Mouse (Mus musculus): Measurements from ENCODE around the gene Fkbp14. TPM values are rescaled to one million over a fixed set of nuclear protein-coding genes. Genes with fewer than 3 reads are reported as not detected.

The Fkbp14 gene
- polyA plus RNA-seq, 1 experiment from 2014 or later = 6.2 TPM

GRCm38 (mm10) chr6:54586911-54587310 is 10.2 kb downstream of the Fkbp14 start:
- Histone ChIP-seq H3K27ac (no peak overlapping the region), H3K9me3 (replicated peaks) (no peaks in the 10 kb centered on the region), H3K36me3 (peaks cover 10% of the 10 kb centered on the region; the same call in 1 of the 2 replicates), H3K27me3 (replicated peaks) (no peaks in the 10 kb centered on the region), H3K4me2 (no peak overlapping the region), H3K4me1 (0 out of 2 replicates have a peak, but pooled peaks cover 5% of the 10 kb centered on the region), H3K4me3 (no peak overlapping the region), H3K9ac (no peak overlapping the region)
- ATAC-seq = no peak
- 73% methylated on average over 8 of the region's 8 CpGs for WGBS (ENCODE audit: insufficient replicate concordance)

- no peak overlapping the region for H3K4me2 ChIP-seq
- no peak overlapping the region for H3K27ac ChIP-seq
- H3K36me3 ChIP-seq = peaks cover 10% of the 10 kb centered on the region; the same call in 1 of the 2 replicates
- H3K27me3 ChIP-seq (replicated peaks) = no peaks in the 10 kb centered on the region
- no peak for ATAC-seq
- H3K4me1 ChIP-seq = no peaks in the 10 kb centered on the region
- H3K9me3 ChIP-seq (replicated peaks) = no peaks in the 10 kb centered on the region
- WGBS (ENCODE audit: insufficient replicate concordance) = 11% methylated on average over 2 of the region's 2 CpGs
- H3K4me3 ChIP-seq = no peak overlapping the region
- H3K9ac ChIP-seq = no peak overlapping the region
Measured at GRCm38 (mm10) chr6:54586175-54586574, 10.9 kb downstream of the Fkbp14 start.

- peaks cover 19% of the 10 kb centered on the region; the same call in 1 of the 2 replicates for H3K27me3 ChIP-seq (replicated peaks)
- H3K4me1 ChIP-seq = no peaks in the 10 kb centered on the region
Measured at GRCm38 (mm10) chr6:54573218-54573955, 23.7 kb downstream of the Fkbp14 start.

DNA sequence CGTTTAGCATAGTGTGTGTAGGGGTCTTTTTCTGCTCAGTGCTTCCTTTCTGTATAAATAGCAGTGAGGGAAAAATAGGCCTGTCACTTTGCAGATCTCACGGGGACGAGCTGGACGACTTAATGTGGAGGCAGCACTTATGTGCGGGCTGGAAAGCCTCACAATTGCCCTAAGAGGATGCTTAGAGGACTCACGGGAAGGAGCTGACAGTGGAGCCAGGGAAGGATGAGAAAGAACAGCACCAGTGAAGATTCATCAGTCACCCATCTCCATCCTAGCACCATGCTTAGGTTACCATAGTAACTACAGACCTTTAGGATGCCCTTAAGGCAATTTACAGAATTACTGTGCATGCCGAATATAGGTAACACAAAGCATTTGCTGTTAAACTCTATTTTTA is 27.3 kb downstream of the Fkbp14 start:
- no peak for ATAC-seq
- no peaks in the 10 kb centered on the region for H3K9me3 ChIP-seq (replicated peaks)

More at GRCm38 (mm10) chr6:54573218-54573955, 23.7 kb downstream of the Fkbp14 start:
- Histone ChIP-seq H3K4me2 (no peak overlapping the region), H3K4me3 (no peak overlapping the region), H3K9me3 (replicated peaks) (no peaks in the 10 kb centered on the region), H3K9ac (no peak overlapping the region), H3K27ac (no peak overlapping the region), H3K36me3 (no peaks in the 10 kb centered on the region)
- no peak for ATAC-seq
- 35% methylated on average over 6 of the region's 6 CpGs for WGBS (ENCODE audit: insufficient replicate concordance)

GRCm38 (mm10) chr6:54566546-54566919 is 30.6 kb downstream of the Fkbp14 start:
- Histone ChIP-seq H3K36me3 (no peaks in the 10 kb centered on the region), H3K27me3 (replicated peaks) (peaks cover 69% of the 10 kb centered on the region), H3K4me3 (peak overlapping the region; percentile 44), H3K27ac (no peak overlapping the region), H3K9me3 (replicated peaks) (no peaks in the 10 kb centered on the region), H3K4me2 (peak overlapping the region; percentile 70), H3K9ac (no peak overlapping the region), H3K4me1 (0 out of 2 replicates have a peak, but pooled peaks cover 9% of the 10 kb centered on the region)
- ATAC-seq = no peak
- 20% methylated on average over 6 of the region's 6 CpGs for WGBS (ENCODE audit: insufficient replicate concordance)

More for the DNA sequence above, 27.3 kb downstream of the Fkbp14 start:
- 0 out of 2 replicates have a peak, but pooled peaks cover 9% of the 10 kb centered on the region for H3K4me1 ChIP-seq
- H3K27ac ChIP-seq = no peak overlapping the region
- no peak overlapping the region for H3K4me3 ChIP-seq
- peaks cover 51% of the 10 kb centered on the region for H3K27me3 ChIP-seq (replicated peaks)
- no peaks in the 10 kb centered on the region for H3K36me3 ChIP-seq
- H3K4me2 ChIP-seq = no peak overlapping the region
- WGBS (ENCODE audit: insufficient replicate concordance) = 56% methylated on average over 7 of the region's 7 CpGs
- H3K9ac ChIP-seq = no peak overlapping the region

DNA sequence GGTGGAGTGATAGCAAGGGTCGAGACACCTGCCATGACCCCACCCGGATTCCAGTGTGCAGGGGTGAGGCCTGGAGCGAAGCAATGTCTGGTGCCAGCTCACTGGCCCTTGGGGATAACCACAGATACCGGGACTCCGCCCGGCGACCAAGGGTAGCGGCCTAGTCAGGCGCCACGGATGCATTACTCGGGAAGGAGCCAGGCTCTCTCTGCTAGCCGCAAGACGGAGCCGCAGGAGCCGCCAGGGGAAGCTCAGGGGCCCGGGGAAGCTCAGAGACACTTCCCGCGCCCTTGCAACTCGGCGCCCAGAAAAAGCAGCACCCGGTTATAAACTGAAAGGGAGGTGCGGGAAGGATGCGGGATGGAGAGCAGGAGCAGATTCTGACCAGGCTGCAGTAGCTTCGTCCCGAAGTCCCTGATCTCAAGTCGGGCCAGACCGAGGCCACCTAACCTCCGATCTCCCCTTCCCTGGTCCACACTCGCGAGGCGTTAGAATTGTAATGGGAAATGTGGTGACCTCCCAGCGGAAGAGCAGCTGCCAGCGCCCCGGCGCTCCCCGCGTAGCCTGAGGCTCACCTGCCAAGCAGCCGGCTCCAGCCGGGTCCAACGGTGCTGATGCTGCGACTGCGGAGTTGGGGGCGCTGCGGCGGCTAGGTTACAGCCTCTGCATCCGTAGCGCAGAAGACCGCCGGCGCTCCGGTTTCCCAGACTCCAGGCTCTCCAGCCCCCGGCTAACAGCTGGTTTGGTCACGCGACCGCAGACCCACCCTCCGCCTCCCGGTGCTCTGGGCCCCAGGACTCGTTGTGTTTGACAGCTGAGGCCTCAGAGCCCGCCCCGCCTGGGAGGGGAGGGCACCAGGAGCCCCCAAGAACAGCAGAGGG is 31.2 kb downstream of the Fkbp14 start, which contains the start of gene Scrn1:
Scrn1 (minus strand) TSS at position 825 of the 881 bp plus-strand sequence.
- Histone ChIP-seq H3K36me3 (no peaks in the 10 kb centered on the region), H3K27me3 (replicated peaks) (peaks cover 69% of the 10 kb centered on the region), H3K4me2 (peak within 1 kb of the TSS; percentile 70), H3K9ac (no peak within 1 kb of the TSS), H3K9me3 (replicated peaks) (no peaks in the 10 kb centered on the region), H3K4me1 (0 out of 2 replicates have a peak, but pooled peaks cover 9% of the 10 kb centered on the region), H3K27ac (no peak within 1 kb of the TSS), H3K4me3 (peak within 1 kb of the TSS; percentile 44)
- 1% methylated on average over 60 of the region's 60 CpGs for WGBS (ENCODE audit: insufficient replicate concordance)
- no peak for ATAC-seq

- no peaks in the 10 kb centered on the region for H3K9me3 ChIP-seq (replicated peaks)
Measured at GRCm38 (mm10) chr6:54565012-54565411, 32.1 kb downstream of the Fkbp14 start.

GRCm38 (mm10) chr6:54564506-54564991 is 32.6 kb downstream of the Fkbp14 start:
- H3K4me3 ChIP-seq = no peak overlapping the region

More at GRCm38 (mm10) chr6:54565012-54565411, 32.1 kb downstream of the Fkbp14 start:
- H3K36me3 ChIP-seq = no peaks in the 10 kb centered on the region
- no peak overlapping the region for H3K4me2 ChIP-seq
- no peak overlapping the region for H3K4me3 ChIP-seq
- H3K27ac ChIP-seq = no peak overlapping the region
- H3K4me1 ChIP-seq = 0 out of 2 replicates have a peak, but pooled peaks cover 9% of the 10 kb centered on the region
- WGBS (ENCODE audit: insufficient replicate concordance) = 53% methylated on average over 3 of the region's 3 CpGs
- no peak overlapping the region for H3K9ac ChIP-seq
- no peak for ATAC-seq
- peaks cover 64% of the 10 kb centered on the region for H3K27me3 ChIP-seq (replicated peaks)

GRCm38 (mm10) chr6:54563561-54563960 is 33.5 kb downstream of the Fkbp14 start:
- Histone ChIP-seq H3K9me3 (replicated peaks) (no peaks in the 10 kb centered on the region), H3K4me2 (no peak overlapping the region), H3K27ac (no peak overlapping the region), H3K36me3 (no peaks in the 10 kb centered on the region), H3K27me3 (replicated peaks) (peaks cover 69% of the 10 kb centered on the region), H3K9ac (no peak overlapping the region), H3K4me1 (0 out of 2 replicates have a peak, but pooled peaks cover 9% of the 10 kb centered on the region), H3K4me3 (no peak overlapping the region)
- no peak for ATAC-seq
- 71% methylated on average over 4 of the region's 4 CpGs for WGBS (ENCODE audit: insufficient replicate concordance)

More at GRCm38 (mm10) chr6:54564506-54564991, 32.6 kb downstream of the Fkbp14 start:
- no peaks in the 10 kb centered on the region for H3K36me3 ChIP-seq
- no peak overlapping the region for H3K27ac ChIP-seq
- H3K4me1 ChIP-seq = 0 out of 2 replicates have a peak, but pooled peaks cover 9% of the 10 kb centered on the region
- ATAC-seq = no peak
- no peaks in the 10 kb centered on the region for H3K9me3 ChIP-seq (replicated peaks)
- no peak overlapping the region for H3K9ac ChIP-seq
- peaks cover 68% of the 10 kb centered on the region for H3K27me3 ChIP-seq (replicated peaks)
- 42% methylated on average over 9 of the region's 9 CpGs for WGBS (ENCODE audit: insufficient replicate concordance)
- H3K4me2 ChIP-seq = no peak overlapping the region

GRCm38 (mm10) chr6:54562018-54562809 is 34.9 kb downstream of the Fkbp14 start:
- Histone ChIP-seq H3K9ac (no peak overlapping the region), H3K4me2 (no peak overlapping the region), H3K36me3 (no peaks in the 10 kb centered on the region), H3K27me3 (replicated peaks) (peaks cover 57% of the 10 kb centered on the region), H3K4me3 (no peak overlapping the region), H3K27ac (no peak overlapping the region), H3K9me3 (replicated peaks) (no peaks in the 10 kb centered on the region), H3K4me1 (0 out of 2 replicates have a peak, but pooled peaks cover 9% of the 10 kb centered on the region)
- 65% methylated on average over 15 of the region's 17 CpGs for WGBS (ENCODE audit: insufficient replicate concordance)
- no peak for ATAC-seq

GRCm38 (mm10) chr6:54558466-54558865 is 38.6 kb downstream of the Fkbp14 start:
- Histone ChIP-seq H3K36me3 (no peaks in the 10 kb centered on the region), H3K4me1 (no peaks in the 10 kb centered on the region), H3K27me3 (replicated peaks) (peaks cover 20% of the 10 kb centered on the region), H3K9me3 (replicated peaks) (no peaks in the 10 kb centered on the region), H3K27ac (no peak overlapping the region), H3K9ac (no peak overlapping the region), H3K4me3 (no peak overlapping the region), H3K4me2 (no peak overlapping the region)
- ATAC-seq = no peak
- WGBS (ENCODE audit: insufficient replicate concordance) = 60% methylated on average over 7 of the region's 7 CpGs
